Mouse (Mus musculus) large intestine, adult 2 months (tissue): ENCODE measurements around the gene Tprkb. TPM values are rescaled to one million over a fixed set of nuclear protein-coding genes. Genes with fewer than 3 reads are reported as not detected.
A peak's percentile ranks its signal among the peaks of the same experiment; 100 is the strongest.
"Not testable (repeated sequence)": the region's sequence is repeated elsewhere in the genome, so short reads cannot be mapped to it uniquely, and the experiment has no call there.

ENCODE experiments used
- DNase-seq: peaks from one replicate; pipeline ENCODE4 v3.0.0-alpha.2; 2012; ENCODE audit warnings: low read depth, low spot score
- WGBS: fragments of 180-500 bp; shearing (Covaris S2); methylation state at CpG from one replicate; pipeline ENCODE4 v1.1.7; 2018; 5-methylcytosine and 5-hydroxymethylcytosine counted together
- polyA plus RNA-seq: library from polyadenylated mRNA; depleted of rRNA; stranded (reverse); fragments of >200 nt; gene quantifications from 2 replicates; pipeline ENCODE4 v1.2.3, GENCODE M21; 2012; rRNA removed

The Tprkb gene
- polyA plus RNA-seq: 13.8 and 21.7 TPM in 2 replicates

DNA sequence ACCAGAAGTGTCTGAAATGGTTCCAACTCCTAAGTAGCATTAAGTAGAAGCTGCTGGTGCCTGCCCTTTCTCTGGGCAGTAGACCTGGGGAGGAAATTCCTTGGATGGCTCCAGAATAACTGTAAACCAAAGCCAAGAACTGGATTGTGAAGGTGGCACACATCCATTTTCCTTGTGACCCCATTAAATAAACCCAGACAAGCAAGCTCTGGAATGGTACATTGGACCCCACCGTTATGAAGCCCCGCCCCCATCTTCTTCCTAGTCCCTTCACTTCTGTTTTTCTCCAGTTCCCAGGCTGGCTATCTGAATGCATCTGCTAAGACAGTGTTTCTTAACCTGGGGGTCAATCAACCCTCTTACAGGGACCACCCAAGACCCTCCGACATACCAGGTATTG, at the start of gene Tprkb:
Tprkb (plus strand) TSS at position 279 of the 400 bp plus-strand sequence.
- 62% methylated on average over 3 of the region's 3 CpGs for WGBS
- no peak for DNase-seq

DNA sequence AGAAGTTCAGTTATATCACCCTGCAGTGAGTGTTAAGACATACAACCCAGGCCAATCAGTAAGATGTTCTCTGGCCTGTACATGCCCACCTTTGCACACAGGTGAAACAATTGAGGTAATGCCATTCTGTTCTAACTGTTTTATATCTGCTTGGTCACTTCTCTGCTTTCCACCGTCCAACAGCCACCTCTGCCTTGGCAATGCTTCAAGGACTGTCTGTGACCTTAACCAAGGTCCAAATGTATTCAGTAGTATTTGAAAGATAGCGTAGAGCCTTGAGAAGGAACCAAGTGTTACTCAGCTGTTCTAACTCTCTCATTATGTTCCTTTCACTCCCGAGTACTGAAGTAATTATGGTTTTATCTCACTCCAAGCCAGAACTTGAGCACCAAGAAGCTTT, 49.1 kb upstream of the Tprkb start:
- DNase-seq: no peak
- WGBS: 30% methylated on average over 3 of the region's 3 CpGs

DNA sequence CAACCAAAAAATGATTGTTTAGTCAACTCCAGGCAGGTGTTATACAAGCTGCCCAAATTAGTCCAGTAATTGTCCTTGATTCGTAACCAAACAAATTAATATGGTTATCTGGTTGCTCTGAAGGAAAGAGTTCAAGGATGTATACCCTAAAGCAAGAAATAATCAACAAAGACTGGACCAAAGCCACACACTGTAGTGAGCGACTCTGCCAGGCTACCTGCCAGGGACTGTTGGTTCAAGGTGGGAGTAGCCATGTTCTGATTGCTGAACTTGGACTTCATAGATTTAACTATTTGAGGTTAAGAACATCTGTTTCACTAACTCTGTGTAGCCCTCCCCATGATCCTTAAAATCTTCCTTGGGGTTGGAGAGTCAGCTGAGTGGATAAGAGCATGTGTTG, 48.5 kb upstream of the Tprkb start:
- DNase-seq: no peak
- 32% methylated on average over 2 of the region's 2 CpGs for WGBS

DNA sequence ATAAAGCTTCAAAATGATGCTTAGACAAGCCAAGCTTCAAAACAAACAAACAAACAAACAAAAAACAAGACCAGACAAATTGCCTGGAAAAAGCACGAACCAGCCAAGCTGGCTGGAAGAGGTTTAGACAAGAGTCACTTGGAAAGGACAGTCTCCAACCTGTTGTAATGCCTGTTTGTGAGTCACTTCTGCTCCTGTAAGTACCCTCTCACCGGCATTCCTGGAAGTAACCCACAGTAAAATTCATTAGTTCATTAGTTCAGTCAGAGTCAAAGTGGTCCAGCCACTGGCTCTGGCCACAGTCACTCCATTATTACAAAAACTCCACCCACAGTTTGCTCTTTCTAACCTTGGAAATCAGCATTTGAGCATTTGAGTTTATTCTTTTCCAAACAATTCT, 47.8 kb upstream of the Tprkb start:
- no peak for DNase-seq
- WGBS: 88% methylated on average over 2 of the region's 2 CpGs

DNA sequence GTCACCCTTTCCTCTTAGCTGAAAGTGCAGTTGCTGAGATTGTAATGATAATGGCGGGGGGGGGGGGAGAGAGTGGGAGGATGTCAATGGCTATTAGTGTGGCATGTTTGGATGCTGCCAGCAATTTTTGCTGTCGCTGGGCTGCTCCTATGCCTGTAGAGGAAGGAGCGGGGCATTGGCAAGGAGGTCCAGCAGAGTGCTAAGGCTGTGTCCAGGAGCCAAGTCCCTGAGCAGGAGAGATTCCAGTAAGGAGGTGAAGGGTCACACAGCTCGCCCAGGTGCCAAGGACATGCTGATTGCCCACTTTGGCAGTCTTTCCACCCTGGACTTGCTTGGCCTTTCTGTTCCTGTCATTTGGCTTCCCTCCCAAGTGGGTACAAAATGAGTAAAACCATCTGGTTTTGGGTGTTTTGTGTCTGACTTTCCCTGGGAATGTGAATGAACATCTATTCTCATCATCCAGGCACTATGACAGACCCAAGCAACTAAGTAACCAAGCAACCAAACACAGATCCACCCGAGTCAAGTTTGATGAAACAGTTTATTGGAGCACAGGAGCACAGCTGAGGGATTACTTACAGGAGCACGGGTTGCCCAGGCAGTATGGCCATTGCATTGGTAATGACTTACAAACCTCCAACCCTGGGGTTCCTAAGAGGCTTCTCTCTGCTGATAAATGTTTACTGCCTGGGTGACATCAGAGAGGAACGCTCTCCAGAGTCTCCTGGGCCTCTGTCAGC, 46.6 kb upstream of the Tprkb start:
- not testable (repeated sequence) for DNase-seq
- 67% methylated on average over 6 of the region's 7 CpGs for WGBS

DNA sequence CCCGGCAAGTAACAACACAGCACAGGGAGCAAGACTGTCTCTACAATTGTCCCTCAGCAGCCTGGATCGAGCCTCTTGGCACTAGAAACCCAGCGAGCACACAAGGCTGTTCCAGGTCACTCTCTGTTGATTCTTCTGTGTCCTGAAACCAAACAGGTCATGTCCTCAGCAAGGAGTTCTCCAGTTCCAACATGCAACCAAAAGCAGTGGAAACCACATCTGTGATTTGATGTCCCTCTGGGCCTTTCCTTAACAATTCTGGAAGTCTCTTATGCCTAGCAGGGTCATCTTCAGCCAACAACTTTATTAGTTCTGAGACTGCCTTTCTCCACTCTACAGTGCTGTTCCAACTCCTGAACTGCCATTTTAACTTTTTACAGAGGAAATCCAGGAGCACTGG, 45.5 kb upstream of the Tprkb start:
- WGBS: 84% methylated on average over 3 of the region's 3 CpGs
- not testable (repeated sequence) for DNase-seq

DNA sequence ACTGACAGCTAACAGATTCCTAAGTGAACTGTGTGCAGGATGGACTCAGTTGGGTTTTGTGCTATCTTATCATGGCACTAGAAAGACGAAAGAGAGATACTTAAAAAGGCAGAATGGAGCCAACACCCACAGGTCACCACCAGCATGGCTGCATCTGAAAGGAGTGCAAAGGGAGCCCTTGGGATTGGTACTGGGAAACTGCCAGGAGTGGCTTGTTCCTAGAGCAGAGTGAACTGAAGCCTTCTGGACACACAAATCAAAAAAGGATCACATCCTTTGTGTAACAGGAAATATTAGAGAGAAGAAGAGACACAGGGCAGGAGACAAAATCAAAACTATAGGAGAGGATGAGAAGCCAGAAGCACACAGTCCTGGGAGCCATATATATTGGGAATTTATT, 44.7 kb upstream of the Tprkb start:
- WGBS: 84% methylated on average over 1 of the region's 1 CpGs
- not testable (repeated sequence) for DNase-seq

DNA sequence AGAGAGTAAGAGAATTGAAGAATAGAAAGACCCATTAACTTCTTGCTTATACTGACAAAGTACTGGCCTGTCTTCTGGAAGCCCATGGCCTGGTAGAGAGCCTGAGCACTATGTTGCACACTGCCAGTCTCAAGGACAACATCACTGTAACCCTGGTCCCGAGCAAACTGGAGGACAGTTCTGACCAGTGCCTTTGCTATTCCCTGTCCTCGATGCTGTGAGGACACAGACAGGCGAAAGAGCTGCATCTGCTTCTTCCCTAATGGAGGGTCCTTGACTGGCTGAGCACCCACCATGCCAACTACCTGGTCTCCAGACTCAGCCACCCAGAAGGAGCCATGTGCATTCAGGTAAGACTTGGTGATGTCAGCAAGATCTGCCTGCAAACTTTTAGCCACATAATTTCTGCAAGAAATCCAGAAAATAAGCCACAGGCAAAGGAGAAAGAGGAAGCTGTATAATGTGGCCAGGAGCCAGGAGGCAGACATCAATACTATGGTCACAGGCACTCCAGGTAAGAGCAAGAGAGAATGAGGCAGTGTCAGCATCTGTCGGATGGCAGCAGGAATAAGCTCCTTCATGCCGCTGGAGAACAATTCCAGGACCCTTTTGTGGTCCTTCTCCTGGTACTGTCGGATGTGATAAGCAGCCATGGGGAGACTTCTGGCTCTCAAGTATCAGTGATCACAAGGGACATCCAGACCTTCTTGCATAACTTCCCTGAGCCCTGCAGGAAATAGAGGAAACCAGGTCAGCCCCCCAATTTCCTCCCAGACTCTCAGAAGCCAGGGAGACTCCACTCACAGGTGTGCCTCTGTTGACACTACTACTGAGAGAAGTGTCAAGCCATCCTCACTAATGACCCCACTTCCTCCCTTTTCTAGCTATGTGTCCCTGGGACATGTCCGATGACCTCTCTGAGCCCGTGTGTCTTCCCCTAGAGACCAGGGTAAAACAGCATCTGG, 43.7 kb upstream of the Tprkb start:
- DNase-seq: no peak

DNA sequence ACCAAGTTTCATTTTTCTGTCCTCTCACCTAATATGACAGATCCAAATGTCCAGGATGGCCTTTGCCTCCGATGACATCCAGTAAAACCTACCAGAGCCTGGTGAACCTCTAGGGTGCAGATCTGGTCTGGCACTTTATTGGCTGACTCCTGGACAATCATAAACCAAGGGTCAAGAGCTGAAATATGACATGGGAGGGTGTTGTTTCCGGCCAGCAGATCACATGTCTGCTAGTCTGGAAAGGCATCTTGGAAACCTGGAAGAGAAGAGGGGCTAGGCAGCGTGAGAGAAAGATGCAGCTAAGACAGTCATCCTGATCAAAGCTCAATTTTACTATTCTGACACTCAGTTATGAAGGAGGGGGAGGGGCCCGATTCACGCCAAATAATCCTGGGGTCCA, 42.7 kb upstream of the Tprkb start, which contains the start of gene Nat8f2:
Nat8f2 (minus strand) TSS at position 153 of the 400 bp plus-strand sequence.
- DNase-seq: not testable (repeated sequence)
- WGBS: 32% methylated on average over 5 of the region's 5 CpGs

More for the DNA sequence above, 43.7 kb upstream of the Tprkb start:
- 79% methylated on average over 8 of the region's 8 CpGs for WGBS

DNA sequence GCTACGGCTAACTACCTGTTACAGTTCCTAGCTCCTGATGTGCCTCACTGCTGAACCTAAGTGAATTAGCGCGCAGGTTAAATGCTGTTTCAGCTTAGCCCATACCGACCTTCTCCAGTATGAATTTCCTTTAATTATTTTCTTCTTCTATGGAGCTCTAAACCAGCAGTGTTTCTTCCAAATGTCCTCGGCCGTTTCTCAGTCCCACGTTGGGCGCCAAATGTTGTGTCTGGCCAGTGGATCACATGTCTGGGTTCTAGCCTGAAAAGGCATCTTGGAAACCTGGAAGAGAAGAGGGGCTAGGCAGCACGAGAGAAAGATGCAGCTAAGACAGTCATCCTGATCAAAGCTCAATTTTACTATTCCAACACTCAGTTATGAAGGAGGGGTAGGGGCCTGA, 28.4 kb upstream of the Tprkb start:
- not testable (repeated sequence) for DNase-seq
- WGBS: 94% methylated on average over 9 of the region's 9 CpGs

DNA sequence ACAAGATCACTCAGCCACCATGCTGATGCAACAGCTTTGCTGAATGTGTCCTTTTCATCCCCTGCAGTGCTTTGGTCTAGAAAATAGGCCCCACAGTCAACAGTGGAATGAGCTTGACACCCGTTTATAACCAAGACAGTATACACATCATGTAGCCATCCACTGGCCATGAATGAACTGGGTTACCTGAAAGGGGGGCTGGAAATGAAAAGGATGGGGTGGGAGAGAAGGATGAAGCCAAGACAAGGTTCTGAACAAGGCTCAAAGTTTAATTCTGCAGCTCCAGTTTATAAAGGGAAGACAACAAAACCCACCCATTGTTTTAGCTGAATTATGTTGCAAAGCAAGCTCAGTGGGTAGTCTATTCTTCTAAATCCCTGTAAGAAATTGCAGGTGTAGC, 27.4 kb upstream of the Tprkb start:
- 69% methylated on average over 1 of the region's 1 CpGs for WGBS
- no peak for DNase-seq

DNA sequence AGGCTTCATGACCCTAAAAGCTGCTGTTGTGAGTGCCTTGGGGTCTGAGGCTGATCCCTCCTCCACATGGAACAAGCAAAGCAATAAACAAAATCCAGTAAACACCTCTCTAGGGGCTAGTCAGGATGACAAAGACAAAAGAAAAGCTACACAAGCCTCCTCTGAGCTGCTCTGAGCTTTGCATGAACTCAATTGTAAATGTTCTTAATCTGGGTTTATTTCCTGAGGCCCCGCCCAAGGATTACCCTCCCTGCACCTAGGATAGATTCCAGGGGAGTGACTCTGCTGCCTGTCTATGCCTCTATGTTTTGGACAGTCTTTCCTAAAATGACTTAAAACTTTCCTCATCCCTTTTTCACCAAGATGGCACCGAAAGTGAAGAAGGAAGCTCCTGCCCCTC, 22.7 kb upstream of the Tprkb start:
- no peak for DNase-seq
- WGBS: 84% methylated on average over 2 of the region's 2 CpGs

DNA sequence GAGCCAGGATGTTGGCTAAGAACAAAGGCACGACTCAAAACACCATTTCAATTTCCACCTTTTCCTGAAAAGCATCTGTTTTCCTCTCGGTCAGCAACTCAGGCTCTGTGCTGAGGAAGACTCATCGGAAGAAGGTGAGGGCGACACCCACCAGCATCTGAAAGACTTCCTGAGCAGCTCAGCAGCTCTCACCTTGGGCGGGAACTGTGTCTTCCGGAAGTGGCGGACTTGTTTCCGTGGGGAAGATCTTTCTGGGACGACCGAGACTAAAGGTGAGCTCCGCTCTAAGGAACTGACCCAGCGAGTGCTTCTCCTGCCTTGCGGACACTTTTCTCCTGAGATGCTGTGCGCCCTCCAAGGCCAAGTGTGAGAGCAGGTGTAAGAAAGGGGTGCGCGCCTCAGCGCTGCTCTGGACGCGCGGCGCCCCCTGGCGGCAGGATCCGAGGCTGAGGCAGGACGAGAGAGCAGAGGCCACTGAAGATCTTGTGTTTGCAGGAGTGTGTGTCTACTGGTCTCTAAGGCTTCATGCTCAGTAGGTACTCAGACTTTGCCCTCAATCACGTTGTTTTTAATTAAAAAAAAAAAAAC, 16.5 kb upstream of the Tprkb start:
- not testable (repeated sequence) for DNase-seq

DNA sequence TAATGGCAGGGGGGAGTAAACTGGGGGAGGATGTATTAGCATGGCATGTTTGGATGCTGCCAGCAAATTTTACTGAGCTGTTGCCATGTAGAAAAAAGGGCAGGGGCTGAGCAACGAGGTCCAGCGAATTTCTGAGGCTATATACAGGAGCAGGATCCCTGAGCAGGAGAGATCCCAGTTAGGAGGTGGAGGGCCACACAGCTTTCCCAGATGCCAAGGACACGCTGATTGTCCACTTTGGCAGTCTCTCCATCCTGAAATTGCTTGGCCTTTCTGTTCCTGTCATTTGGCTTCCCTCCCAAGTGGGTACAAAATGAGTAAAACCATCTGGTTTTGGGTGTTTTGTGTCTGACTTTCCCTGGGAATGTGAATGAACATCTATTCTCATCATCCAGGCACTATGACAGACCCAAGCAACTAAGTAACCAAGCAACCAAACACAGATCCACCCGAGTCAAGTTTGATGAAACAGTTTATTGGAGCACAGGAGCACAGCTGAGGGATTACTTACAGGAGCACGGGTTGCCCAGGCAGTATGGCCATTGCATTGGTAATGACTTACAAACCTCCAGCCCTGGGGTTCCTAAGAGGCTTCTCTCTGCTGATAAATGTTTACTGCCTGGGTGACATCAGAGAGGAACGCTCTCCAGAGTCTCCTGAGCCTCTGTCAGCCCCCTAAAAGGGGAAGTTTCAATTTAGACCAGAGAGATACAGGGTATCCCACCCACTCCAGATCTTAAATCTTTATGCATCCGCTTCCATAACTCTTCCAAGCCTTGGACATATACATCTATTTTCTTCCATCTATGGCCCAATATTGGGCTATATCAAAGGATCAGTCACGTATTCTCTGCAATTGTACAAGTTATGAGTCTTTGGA, 12.8 kb upstream of the Tprkb start:
- 77% methylated on average over 7 of the region's 8 CpGs for WGBS
- not testable (repeated sequence) for DNase-seq

More for the DNA sequence above, 16.5 kb upstream of the Tprkb start:
- WGBS: 62% methylated on average over 25 of the region's 25 CpGs

DNA sequence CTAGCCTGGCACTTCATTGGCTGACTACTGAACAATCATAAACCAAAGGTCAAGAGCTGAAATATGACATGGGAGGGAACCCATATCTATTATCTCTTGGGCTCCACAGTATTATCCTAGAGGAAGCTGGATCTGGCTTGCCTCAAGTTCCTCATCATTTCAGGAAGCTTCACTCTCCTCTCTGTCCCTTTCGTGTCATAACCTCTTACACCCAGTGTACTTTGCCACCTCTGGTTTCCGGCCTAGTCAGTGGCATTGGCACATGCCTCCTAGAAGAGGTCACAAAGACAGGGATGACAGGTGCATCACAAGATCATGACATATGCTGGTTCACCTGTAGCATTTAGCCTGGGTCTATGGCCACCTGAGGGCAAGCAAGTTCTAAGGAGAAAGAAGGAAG, 9.4 kb upstream of the Tprkb start:
- DNase-seq: peak; percentile 46
- WGBS: 34% methylated on average over 2 of the region's 2 CpGs

DNA sequence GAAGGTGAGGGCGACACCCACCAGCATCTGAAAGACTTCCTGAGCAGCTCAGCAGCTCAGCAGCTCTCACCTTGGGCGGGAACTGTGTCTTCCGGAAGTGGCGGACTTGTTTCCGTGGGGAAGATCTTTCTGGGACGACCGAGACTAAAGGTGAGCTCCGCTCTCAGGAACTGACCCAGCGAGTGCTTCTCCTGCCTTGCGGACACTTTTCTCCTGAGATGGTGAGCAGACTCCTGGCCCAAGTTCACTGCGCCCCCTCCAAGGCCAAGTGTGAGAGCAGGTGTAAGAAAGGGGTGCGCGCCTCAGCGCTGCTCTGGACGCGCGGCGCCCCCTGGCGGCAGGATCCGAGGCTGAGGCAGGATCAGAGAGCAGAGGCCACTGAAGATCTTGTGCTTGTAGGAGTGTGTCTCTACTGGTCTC, 7.0 kb upstream of the Tprkb start, which contains the start of gene Nat8f4:
Nat8f4 (minus strand) TSS at position 243 of the 420 bp plus-strand sequence.
- not testable (repeated sequence) for DNase-seq
- WGBS: 14% methylated on average over 20 of the region's 20 CpGs

DNA sequence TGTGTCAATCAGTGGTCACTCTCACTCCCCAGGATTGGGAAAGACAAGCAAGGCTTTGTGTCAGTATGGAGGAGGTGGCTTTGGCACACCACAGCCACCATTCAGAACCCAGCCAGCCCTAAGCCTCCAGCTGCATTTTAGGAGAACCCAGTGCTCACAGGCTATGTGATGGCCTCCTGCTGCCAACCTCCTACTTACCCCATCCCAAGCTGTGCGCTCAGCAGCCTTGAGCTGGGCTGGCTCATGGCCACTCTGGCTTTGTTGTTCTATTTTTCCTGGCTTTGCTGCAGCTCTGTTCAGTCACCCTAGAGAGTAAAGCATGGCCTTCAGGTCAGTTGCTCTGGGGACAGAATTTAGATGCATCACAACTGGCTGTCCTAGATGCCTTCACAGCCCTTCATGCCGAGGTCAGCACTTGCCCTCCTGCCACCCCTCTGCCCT, 4.7 kb upstream of the Tprkb start:
- WGBS: 69% methylated on average over 2 of the region's 2 CpGs
- not testable (repeated sequence) for DNase-seq

DNA sequence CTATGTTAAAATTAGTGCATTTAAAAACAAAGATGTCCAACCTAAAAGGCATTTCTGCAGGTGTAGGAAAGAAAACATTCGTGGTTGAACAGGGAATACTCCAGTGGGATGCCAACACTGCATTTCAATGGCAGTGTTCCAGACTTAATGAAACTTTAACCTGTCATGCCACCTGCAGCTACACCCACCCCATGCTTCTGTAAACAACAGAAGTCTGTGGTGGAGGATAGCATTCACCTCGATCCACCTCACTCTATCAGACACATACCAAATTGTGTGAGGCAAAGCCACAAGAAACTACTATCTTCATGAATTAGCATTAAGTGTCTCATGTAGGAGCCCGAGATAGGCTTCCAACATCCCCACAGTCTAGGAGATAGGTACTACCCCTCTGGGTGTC, 3.3 kb upstream of the Tprkb start:
- 32% methylated on average over 3 of the region's 3 CpGs for WGBS
- no peak for DNase-seq

DNA sequence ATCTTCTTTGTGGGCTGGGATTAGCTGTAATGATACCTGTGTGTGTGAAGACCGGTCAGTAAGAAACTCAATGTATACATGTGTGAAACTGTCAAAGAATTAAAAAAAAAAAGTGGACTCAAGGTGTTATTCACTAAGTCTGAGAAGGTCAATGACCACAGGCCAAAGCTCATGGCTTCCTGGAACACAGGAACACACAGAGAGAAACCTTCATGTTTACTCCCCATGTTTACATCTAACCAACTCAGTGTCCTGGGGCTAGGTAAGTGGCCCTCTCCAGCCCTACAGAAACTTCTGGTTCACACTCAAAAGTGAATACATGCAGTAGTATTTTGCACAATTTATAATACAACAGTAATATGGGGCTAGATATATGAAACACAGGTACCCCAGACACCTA, 2.0 kb upstream of the Tprkb start:
- no peak for DNase-seq
- WGBS: 92% methylated on average over 1 of the region's 1 CpGs
